Mouse (Mus musculus): ENCODE data around the gene Rnf113a1. TPM values are rescaled to one million over a fixed set of nuclear protein-coding genes. Genes with fewer than 3 reads are reported as not detected.

The Rnf113a1 gene
- total and polyA plus RNA-seq, 3 experiments: 6.7 to 8.8 TPM; not detected in 1

DNA sequence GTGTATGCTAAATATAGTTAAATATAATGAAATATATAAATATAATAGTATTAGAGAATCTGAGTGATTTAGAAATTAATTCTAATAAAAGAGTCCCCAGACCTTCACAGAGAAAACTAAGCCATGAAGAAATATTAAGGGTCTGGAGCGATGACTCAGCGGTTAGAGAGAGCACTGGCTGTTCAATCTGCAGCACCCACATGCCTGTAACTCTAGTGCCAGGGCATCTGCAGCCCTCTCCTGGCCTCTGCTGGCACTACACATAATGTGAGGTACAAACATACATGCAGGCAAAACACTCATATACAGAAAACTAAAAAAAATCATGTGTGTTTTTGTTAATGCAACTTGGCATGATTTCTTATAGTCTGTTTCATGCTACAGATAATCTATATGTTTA is 46.1 kb upstream of the Rnf113a1 start (continued):
- TF ChIP-seq SMC3 (IDR thresholded peaks at IDR 0.05; ENCODE audit: low read depth, low read length) (0 out of 2 replicates have a peak, but pooled peaks have one; percentile 20), HCFC1 (IDR thresholded peaks at IDR 0.05; ENCODE audit: low read depth, low read length) (no peak), MXI1 (IDR thresholded peaks at IDR 0.05; ENCODE audit: low read depth, low read length) (no peak), ELF1 (IDR thresholded peaks at IDR 0.05; ENCODE audit: low read depth, low read length) (no peak)

DNA sequence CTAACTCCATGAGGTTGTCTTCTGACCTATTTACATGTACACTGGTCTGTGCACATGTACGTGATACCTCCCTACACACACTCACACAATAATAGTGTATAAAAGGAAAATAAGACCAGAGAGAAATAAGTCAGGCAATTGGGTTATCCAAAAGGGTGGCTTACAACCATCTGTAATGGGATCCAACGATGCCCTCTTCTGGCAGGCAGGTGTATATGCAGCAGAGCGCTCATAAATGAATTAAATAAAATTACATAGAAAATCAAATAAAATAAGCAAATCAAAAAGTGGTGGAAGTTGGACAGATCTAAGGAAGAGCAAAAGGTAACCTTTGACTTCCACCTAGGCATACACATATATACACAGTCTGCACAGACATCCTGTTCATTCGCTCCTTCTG is 33.2 kb upstream of the Rnf113a1 start:
- H3K27me3 ChIP-seq (ENCODE audit: control insufficient read depth in 1 of 2, insufficient read depth in 2 of 2, low read length in 2 of 2): no peaks in the 10 kb centered on the region
- peak; percentile 44 for DNase-seq (ENCODE audit: low read depth, low spot score)

DNA sequence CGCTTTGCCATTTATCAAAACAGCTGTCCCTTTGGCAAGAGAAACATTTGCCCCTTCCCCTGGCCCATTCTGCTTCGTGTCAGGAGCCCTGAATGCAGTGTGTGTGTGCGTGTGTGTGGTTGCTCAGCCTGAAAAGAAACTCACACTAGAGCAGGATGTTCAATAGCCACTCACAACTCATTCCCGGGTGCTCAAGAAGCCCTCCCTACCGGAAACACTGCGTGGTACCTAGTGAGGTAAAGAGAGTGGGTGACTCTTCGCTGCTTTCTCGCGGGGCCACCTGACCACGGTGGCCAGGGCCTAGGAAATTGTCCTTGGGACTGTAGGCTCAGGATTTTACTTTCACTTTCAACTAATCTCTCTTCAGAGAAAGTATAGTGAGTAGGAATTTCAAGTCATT is 29.9 kb upstream of the Rnf113a1 start:
- no peak for DNase-seq (ENCODE audit: low read depth, low spot score)
- Histone ChIP-seq H3K27ac (ENCODE audit: control insufficient read depth, low read depth, low read length) (no peak overlapping the region), H3K4me1 (ENCODE audit: control insufficient read depth in 1 of 2, insufficient read depth in 2 of 2, low read length in 2 of 2) (no peaks in the 10 kb centered on the region), H3K9me3 (replicated peaks; ENCODE audit: insufficient read depth, low read length) (no peaks in the 10 kb centered on the region), H3K79me2 (ENCODE audit: control insufficient read depth, insufficient read depth, low read length, poor library complexity) (no peaks in the 10 kb centered on the region), H3K36me3 (ENCODE audit: control insufficient read depth in 1 of 2, insufficient read depth in 2 of 2, low read length in 2 of 2) (no peaks in the 10 kb centered on the region), H3K4me3 (ENCODE audit: control insufficient read depth in 1 of 2, insufficient read depth in 1 of 2, low read depth in 2 of 2, low read length in 2 of 2) (no peak overlapping the region), H3K9ac (ENCODE audit: control insufficient read depth, low read depth, low read length, poor library complexity, severe bottlenecking) (no peak overlapping the region), H3K27me3 (ENCODE audit: control insufficient read depth in 1 of 2, insufficient read depth in 2 of 2, low read length in 2 of 2) (no peaks in the 10 kb centered on the region)
- TF ChIP-seq ZC3H11A (IDR thresholded peaks at IDR 0.05; ENCODE audit: low read depth, low read length) (no peak), BHLHE40 (IDR thresholded peaks at IDR 0.05; ENCODE audit: borderline replicate concordance, low read depth, low read length) (no peak), MAX (IDR thresholded peaks at IDR 0.05; ENCODE audit: low read length) (no peak), POLR2AphosphoS5 (IDR thresholded peaks at IDR 0.05; ENCODE audit: borderline replicate concordance, low read depth, low read length) (no peak), HCFC1 (IDR thresholded peaks at IDR 0.05; ENCODE audit: low read depth, low read length) (no peak), USF2 (IDR thresholded peaks at IDR 0.05; ENCODE audit: borderline replicate concordance in 1 of 2, insufficient read depth in 1 of 2, low read depth in 1 of 2, low read length in 2 of 2) (no peak), MXI1 (IDR thresholded peaks at IDR 0.05; ENCODE audit: low read depth, low read length) (no peak), SMC3 (IDR thresholded peaks at IDR 0.05; ENCODE audit: low read depth, low read length) (no peak), MYB (IDR thresholded peaks at IDR 0.05; ENCODE audit: low read depth, low read length) (no peak), E2F4 (IDR thresholded peaks at IDR 0.05; ENCODE audit: borderline replicate concordance, low read depth, low read length) (no peak)

More for the DNA sequence above, 33.2 kb upstream of the Rnf113a1 start:
- H3K4me1 ChIP-seq (ENCODE audit: control insufficient read depth in 1 of 2, insufficient read depth in 2 of 2, low read length in 2 of 2): no peaks in the 10 kb centered on the region
- H3K4me3 ChIP-seq (ENCODE audit: control insufficient read depth in 1 of 2, insufficient read depth in 1 of 2, low read depth in 2 of 2, low read length in 2 of 2): no peak overlapping the region
- no peak overlapping the region for H3K9ac ChIP-seq (ENCODE audit: control insufficient read depth, low read depth, low read length, poor library complexity, severe bottlenecking)
- TF ChIP-seq TBP (IDR thresholded peaks at IDR 0.05; ENCODE audit: low read depth, low read length) (no peak), RAD21 (IDR thresholded peaks at IDR 0.05; ENCODE audit: low read depth, low read length) (peak; percentile 20), CTCF (IDR thresholded peaks at IDR 0.05 in 2 of 3, conservative IDR thresholded peaks at IDR 0.05 in 1 of 3; ENCODE audit: control insufficient read depth in 1 of 3, insufficient read depth in 1 of 3, low read depth in 2 of 3, low read length in 3 of 3, poor library complexity in 1 of 3, severe bottlenecking in 1 of 3) (peak; percentile 39 to 42 (median 41)), UBTF (IDR thresholded peaks at IDR 0.05; ENCODE audit: borderline replicate concordance, insufficient read depth, low read depth, low read length) (no peak)
- peaks cover 0 to 1% of the 10 kb centered on the region in 2 experiments; a peak in 1 of 4 replicates for H3K36me3 ChIP-seq (ENCODE audit: control insufficient read depth in 1 of 2, insufficient read depth in 2 of 2, low read length in 2 of 2)
- H3K79me2 ChIP-seq (ENCODE audit: control insufficient read depth, insufficient read depth, low read length, poor library complexity): no peaks in the 10 kb centered on the region
- no peak overlapping the region for H3K27ac ChIP-seq (ENCODE audit: control insufficient read depth, low read depth, low read length)
- H3K9me3 ChIP-seq (replicated peaks; ENCODE audit: insufficient read depth, low read length): no peaks in the 10 kb centered on the region

Measured in MEL (cell line).